Mouse (Mus musculus) testis, adult 2 months (tissue): Measurements from ENCODE around the gene Sfpq. TPM values are rescaled to one million over a fixed set of nuclear protein-coding genes. Genes with fewer than 3 reads are reported as not detected.

Experiments used
- H3K27ac ChIP-seq: fragments of 200-500 bp; 2 replicates; pipeline ENCODE4 v1.5.1; 2012; ENCODE audit warnings: low read depth, low read length; ENCODE audit not compliant: control insufficient read depth, insufficient read depth
- H3K27me3 ChIP-seq: fragments of 200-500 bp; 2 replicates; pipeline ENCODE4 v1.6.1; 2012; ENCODE audit warnings: mild to moderate bottlenecking, low read length, moderate library complexity; ENCODE audit not compliant: control insufficient read depth, insufficient read depth
- H3K36me3 ChIP-seq: fragments of 200-500 bp; 2 replicates; pipeline ENCODE4 v1.6.1; 2012; ENCODE audit warnings: mild to moderate bottlenecking, low read length; ENCODE audit not compliant: control insufficient read depth, insufficient read depth
- H3K4me1 ChIP-seq: fragments of 200-500 bp; 2 replicates; pipeline ENCODE4 v1.6.1; 2012; ENCODE audit warnings: low read length; ENCODE audit not compliant: control insufficient read depth, insufficient read depth
- H3K4me3 ChIP-seq: fragments of 200-500 bp; 2 replicates; pipeline ENCODE4 v1.5.1; 2012; ENCODE audit warnings: low read depth, mild to moderate bottlenecking, low read length, moderate library complexity, mixed read lengths; ENCODE audit not compliant: control insufficient read depth
- CTCF ChIP-seq: fragments of 200-500 bp; IDR thresholded peaks from 2 replicates; pipeline ENCODE4 v1.5.1; 2012; ENCODE audit warnings: low read depth, mild to moderate bottlenecking, inconsistent platforms, low read length, moderate library complexity; ENCODE audit not compliant: control insufficient read depth, insufficient read depth, insufficient replicate concordance
- POLR2A ChIP-seq: fragments of 200-500 bp; IDR thresholded peaks from 2 replicates; pipeline ENCODE4 v1.6.1; 2012; ENCODE audit warnings: low read depth, mild to moderate bottlenecking, inconsistent platforms, low read length, moderate library complexity; ENCODE audit not compliant: control insufficient read depth
- polyA plus RNA-seq: library from polyadenylated mRNA; depleted of rRNA; stranded (reverse); fragments of >200 nt; gene quantifications from 2 replicates; pipeline ENCODE4 v1.2.3, GENCODE M21; 2012

The Sfpq gene
- polyA plus RNA-seq, 1 experiment = 24.5 TPM

GRCm38 (mm10) chr4:127027228-127028190 lies 6.4 kb downstream of the Sfpq start:
- peaks cover 2% of the 10 kb centered on the region; the same call in 1 of the 2 replicates for H3K4me1 ChIP-seq
- peaks cover 12% of the 10 kb centered on the region for H3K36me3 ChIP-seq
- no peak overlapping the region for H3K4me3 ChIP-seq
- no peaks in the 10 kb centered on the region for H3K27me3 ChIP-seq
- H3K27ac ChIP-seq = no peak overlapping the region
- TF ChIP-seq POLR2A = no peak
- TF ChIP-seq CTCF = no peak

GRCm38 (mm10) chr4:127037158-127037557 lies 16.0 kb downstream of the Sfpq start:
- TF ChIP-seq CTCF (no peak), POLR2A (no peak)
- H3K27me3 ChIP-seq = no peaks in the 10 kb centered on the region
- H3K4me1 ChIP-seq = no peaks in the 10 kb centered on the region
- H3K27ac ChIP-seq = no peak overlapping the region
- H3K36me3 ChIP-seq = no peaks in the 10 kb centered on the region; the same call in 1 of the 2 replicates
- no peak overlapping the region for H3K4me3 ChIP-seq

GRCm38 (mm10) chr4:127037908-127038827 lies 17.0 kb downstream of the Sfpq start:
- no peaks in the 10 kb centered on the region; the same call in 1 of the 2 replicates for H3K36me3 ChIP-seq
- no peaks in the 10 kb centered on the region for H3K4me1 ChIP-seq
- TF ChIP-seq CTCF = no peak
- TF ChIP-seq POLR2A = no peak
- no peak overlapping the region for H3K4me3 ChIP-seq
- no peak overlapping the region for H3K27ac ChIP-seq
- no peaks in the 10 kb centered on the region for H3K27me3 ChIP-seq

- no peak overlapping the region for H3K4me3 ChIP-seq
- H3K27ac ChIP-seq = no peak overlapping the region
- no peaks in the 10 kb centered on the region for H3K4me1 ChIP-seq
- no peaks in the 10 kb centered on the region; the same call in 1 of the 2 replicates for H3K36me3 ChIP-seq
- H3K27me3 ChIP-seq = no peaks in the 10 kb centered on the region
- TF ChIP-seq POLR2A (no peak), CTCF (no peak)
Observed at GRCm38 (mm10) chr4:127038828-127039349, 17.8 kb downstream of the Sfpq start.

- Histone ChIP-seq H3K36me3 (no peaks in the 10 kb centered on the region), H3K27ac (no peak overlapping the region), H3K4me1 (no peaks in the 10 kb centered on the region), H3K27me3 (no peaks in the 10 kb centered on the region), H3K4me3 (no peak overlapping the region)
- TF ChIP-seq CTCF = no peak
- TF ChIP-seq POLR2A = no peak
Observed at GRCm38 (mm10) chr4:127039871-127040483, 18.9 kb downstream of the Sfpq start.

- no peaks in the 10 kb centered on the region for H3K4me1 ChIP-seq
- H3K27me3 ChIP-seq = no peaks in the 10 kb centered on the region
- no peak overlapping the region for H3K27ac ChIP-seq
- H3K4me3 ChIP-seq = no peak overlapping the region
- TF ChIP-seq POLR2A (no peak), CTCF (no peak)
- H3K36me3 ChIP-seq = no peaks in the 10 kb centered on the region
Observed at GRCm38 (mm10) chr4:127043540-127043939, 22.4 kb downstream of the Sfpq start.
